Mouse (Mus musculus) layer of hippocampus, adult 2 months (tissue): ENCODE results near the gene Olfr1052. TPM values are rescaled to one million over a fixed set of nuclear protein-coding genes. Genes with fewer than 3 reads are reported as not detected.
"Not testable (repeated sequence)": the region's sequence is repeated elsewhere in the genome, so short reads cannot be mapped to it uniquely, and the experiment has no call there.

ENCODE experiments used
- DNase-seq, 2 experiments: peaks; one replicate each; pipeline ENCODE4 v3.0.0; 2022; ENCODE audit warnings: low spot score in 2 of 2
- H3K27ac ChIP-seq: fragments of 200-600 bp; 2 replicates; pipeline ENCODE4 v1.8.1; 2022
- H3K4me3 ChIP-seq: fragments of 200-600 bp; 2 replicates; pipeline ENCODE4 v1.8.1; 2022; ENCODE audit warnings: mild to moderate bottlenecking
- CTCF ChIP-seq: fragments of 200-600 bp; conservative IDR thresholded peaks from 2 replicates; pipeline ENCODE4 v1.8.1; 2022; ENCODE audit warnings: antibody characterized with exemption, mild to moderate bottlenecking, moderate library complexity
- long read RNA-seq, 2 experiments: library from polyadenylated mRNA; stranded (forward); transcript quantifications; one replicate each; pipeline ENCODE4 v2.0.0; 2021; ENCODE audit warnings: borderline mapping rate in 2 of 2
- total RNA-seq, 2 experiments: library from RNA; stranded (reverse); gene quantifications; 2 replicates each; pipeline ENCODE4 v1.2.3; 2021

The Olfr1052 gene
- total RNA-seq: not detected
- long read RNA-seq, experiment 1: 0 reads
- long read RNA-seq, experiment 2: 0 reads

DNA sequence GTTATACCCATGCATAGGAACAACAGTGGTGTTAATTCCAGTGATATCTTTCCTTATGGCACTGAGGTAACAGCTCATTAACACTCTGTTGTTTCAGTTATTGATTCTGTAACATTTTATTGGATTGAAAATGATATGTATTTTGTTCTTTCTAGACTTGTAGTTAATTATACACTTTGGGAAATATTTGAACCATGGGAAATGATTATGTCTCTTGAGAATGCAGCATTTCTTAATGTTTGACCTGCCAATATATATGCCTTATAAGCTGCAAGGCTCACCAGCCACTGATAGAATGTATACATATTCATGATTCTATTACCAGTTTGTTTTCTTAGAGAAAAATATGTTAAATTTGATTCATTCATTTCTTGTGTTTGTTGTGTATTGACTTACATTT is at the start of gene Olfr1052:
Gene Olfr1052, plus strand, starts transcription at position 301 of the 400 bp plus-strand sequence.
- TF ChIP-seq CTCF: no peak
- H3K4me3 ChIP-seq: no peak within 1 kb of the TSS
- H3K27ac ChIP-seq: no peak within 1 kb of the TSS
- DNase-seq: no peak

DNA sequence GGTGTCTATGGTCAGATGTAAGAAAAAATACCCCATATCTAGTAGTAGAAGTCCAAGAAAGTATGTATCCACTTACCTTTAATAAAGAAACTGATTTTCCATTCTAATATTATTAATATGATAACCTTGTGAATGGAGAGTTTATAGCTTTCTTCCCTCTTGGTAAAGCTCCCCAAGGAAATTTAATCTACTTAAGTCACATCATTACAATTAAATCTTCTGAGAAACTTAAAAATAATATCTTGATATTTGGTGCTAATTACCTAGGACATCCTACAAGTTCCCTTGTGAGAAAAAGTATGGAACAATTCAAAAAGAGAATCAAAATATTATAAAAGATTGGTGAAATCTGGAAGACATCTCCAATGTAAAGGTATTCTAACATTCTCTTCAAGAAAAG is 34.0 kb upstream of the Olfr1052 start, which contains the start of gene Olfr1049:
Gene Olfr1049, minus strand, starts transcription at position 101 of the 400 bp plus-strand sequence.
- not testable (repeated sequence) for H3K27ac ChIP-seq, H3K4me3 ChIP-seq, DNase-seq

DNA sequence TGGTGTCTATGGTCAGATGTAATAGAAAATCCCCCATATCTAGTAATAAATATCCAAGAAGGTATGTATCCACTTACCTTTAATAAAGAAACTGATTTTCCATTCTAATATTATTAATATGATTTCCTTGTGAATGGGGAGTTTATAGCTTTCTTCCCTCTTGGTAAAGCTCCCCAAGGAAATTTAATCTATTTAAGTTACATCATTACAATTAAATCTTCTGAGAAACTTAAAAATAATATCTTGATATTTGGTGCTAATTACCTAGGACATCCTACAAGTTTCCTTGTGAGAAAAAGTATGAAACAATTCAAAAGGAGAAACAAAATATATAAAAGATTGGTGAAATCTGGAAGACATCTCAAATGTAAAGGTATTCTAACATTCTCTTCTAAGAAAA is 13.3 kb upstream of the Olfr1052 start, which contains the start of gene Olfr1051:
Gene Olfr1051, minus strand, starts transcription at position 101 of the 400 bp plus-strand sequence.
- H3K27ac ChIP-seq, DNase-seq, H3K4me3 ChIP-seq: not testable (repeated sequence)

DNA sequence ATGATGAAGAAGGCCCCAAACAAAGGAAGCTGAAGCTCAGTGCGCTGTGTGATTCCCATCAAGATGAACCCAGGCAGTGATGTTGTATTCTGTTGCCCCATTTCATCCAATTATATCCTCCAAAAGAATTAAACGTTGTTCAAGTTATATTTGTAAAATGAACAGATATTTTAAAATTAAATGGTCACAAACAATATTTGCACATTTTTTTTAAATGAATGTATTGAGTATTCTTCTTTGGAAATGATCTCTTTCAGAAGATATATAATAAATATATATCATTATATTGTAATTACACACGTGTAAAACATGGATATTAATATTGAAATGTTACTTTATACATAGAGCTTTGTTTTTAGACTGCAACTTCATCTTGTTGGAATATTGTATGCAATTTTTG is 22.9 kb downstream of the Olfr1052 start, which contains the start of gene Olfr1053:
Gene Olfr1053, minus strand, starts transcription at position 101 of the 400 bp plus-strand sequence.
- Histone ChIP-seq H3K4me3 (no peak within 1 kb of the TSS), H3K27ac (no peak within 1 kb of the TSS)
- no peak for DNase-seq
- no peak for TF ChIP-seq CTCF

DNA sequence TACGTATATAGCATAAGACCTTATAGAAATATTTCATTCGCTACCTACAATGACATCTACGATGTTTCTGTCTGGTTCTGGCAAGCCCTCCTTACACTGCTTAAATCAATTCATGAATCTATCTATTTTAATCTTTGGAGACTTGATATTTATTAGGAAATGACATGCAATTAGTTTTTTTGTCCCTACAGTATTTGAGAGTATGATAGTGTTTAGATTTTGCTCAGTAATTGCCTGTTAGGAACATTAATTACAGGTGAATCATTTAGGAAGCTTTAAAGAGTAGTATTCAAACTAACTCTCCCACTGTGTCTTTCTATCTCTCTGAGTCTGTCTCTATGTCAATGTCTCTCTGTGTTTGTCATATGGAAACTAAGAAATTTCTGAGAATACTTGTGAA is 43.1 kb downstream of the Olfr1052 start, which contains the start of gene Olfr1054:
Gene Olfr1054, minus strand, starts transcription at position 101 of the 400 bp plus-strand sequence.
- no peak within 1 kb of the TSS for H3K27ac ChIP-seq
- no peak for DNase-seq
- H3K4me3 ChIP-seq: no peak within 1 kb of the TSS
- TF ChIP-seq CTCF: no peak

Other genes starting within 250 kb of the Olfr1052 start
- not detected for gene Olfr1034, start 246.6 kb upstream of the Olfr1052 start, total RNA-seq
- gene Olfr1036, start 218.5 kb upstream of the Olfr1052 start, total RNA-seq: not detected
- gene Olfr1037, start 205.1 kb upstream of the Olfr1052 start, total RNA-seq: not detected
- not detected for gene Olfr1039, start 156.5 kb upstream of the Olfr1052 start, total RNA-seq
- not detected for gene Olfr1040, start 145.7 kb upstream of the Olfr1052 start, total RNA-seq
- gene Olfr1042, start 130.6 kb upstream of the Olfr1052 start, total RNA-seq: not detected
- gene Olfr1043, start 124.9 kb upstream of the Olfr1052 start, total RNA-seq: not detected
- not detected for gene Olfr1044, start 114.6 kb upstream of the Olfr1052 start, total RNA-seq
- gene Olfr52, start 106.8 kb upstream of the Olfr1052 start, total RNA-seq: not detected
- gene Olfr1045, start 89.4 kb upstream of the Olfr1052 start, total RNA-seq: not detected
- not detected for gene Olfr1046, start 73.1 kb upstream of the Olfr1052 start, total RNA-seq
- gene Olfr1047, start 61.1 kb upstream of the Olfr1052 start, total RNA-seq: not detected
- not detected for gene Olfr1048, start 52.2 kb upstream of the Olfr1052 start, total RNA-seq
- not detected for gene Olfr1049, start 34.1 kb upstream of the Olfr1052 start, total RNA-seq
- not detected for gene Olfr1051, start 13.4 kb upstream of the Olfr1052 start, total RNA-seq
- not detected for gene Olfr1053, start 22.8 kb downstream of the Olfr1052 start, total RNA-seq
- gene Olfr1054, start 43.0 kb downstream of the Olfr1052 start, total RNA-seq: not detected
- not detected for gene Olfr1055, start 57.8 kb downstream of the Olfr1052 start, total RNA-seq
- gene Olfr1056, start 70.0 kb downstream of the Olfr1052 start, total RNA-seq: not detected
- not detected for gene Olfr1057, start 85.9 kb downstream of the Olfr1052 start, total RNA-seq
- not detected for gene Olfr1058, start 96.1 kb downstream of the Olfr1052 start, total RNA-seq
- not detected for gene Olfr1061, start 121.6 kb downstream of the Olfr1052 start, total RNA-seq
- not detected for gene Olfr1062, start 134.3 kb downstream of the Olfr1052 start, total RNA-seq
- not detected for gene Olfr1065, start 158.1 kb downstream of the Olfr1052 start, total RNA-seq
- gene Olfr1066, start 163.8 kb downstream of the Olfr1052 start, total RNA-seq: not detected
- gene Olfr228, start 194.9 kb downstream of the Olfr1052 start, total RNA-seq: not detected
- gene Olfr1076, start 216.0 kb downstream of the Olfr1052 start, total RNA-seq: not detected